Mouse (Mus musculus) gastrocnemius, postnatal 10 days (tissue): ENCODE results near the gene Fbxl21. TPM values are rescaled to one million over a fixed set of nuclear protein-coding genes. Genes with fewer than 3 reads are reported as not detected.
A peak's percentile ranks its signal among the peaks of the same experiment; 100 is the strongest.

ENCODE experiments used
- DNase-seq: peaks from one replicate; pipeline ENCODE4 v3.0.0; 2021; ENCODE audit warnings: mixed read lengths
- total RNA-seq, 2 experiments: library from RNA; stranded (reverse); gene quantifications; 2 replicates each; pipeline ENCODE4 v1.2.3; 2021

Gene Fbxl21
- total RNA-seq, 2 experiments from 2014 or later = 0.47 to 0.49 TPM

DNA sequence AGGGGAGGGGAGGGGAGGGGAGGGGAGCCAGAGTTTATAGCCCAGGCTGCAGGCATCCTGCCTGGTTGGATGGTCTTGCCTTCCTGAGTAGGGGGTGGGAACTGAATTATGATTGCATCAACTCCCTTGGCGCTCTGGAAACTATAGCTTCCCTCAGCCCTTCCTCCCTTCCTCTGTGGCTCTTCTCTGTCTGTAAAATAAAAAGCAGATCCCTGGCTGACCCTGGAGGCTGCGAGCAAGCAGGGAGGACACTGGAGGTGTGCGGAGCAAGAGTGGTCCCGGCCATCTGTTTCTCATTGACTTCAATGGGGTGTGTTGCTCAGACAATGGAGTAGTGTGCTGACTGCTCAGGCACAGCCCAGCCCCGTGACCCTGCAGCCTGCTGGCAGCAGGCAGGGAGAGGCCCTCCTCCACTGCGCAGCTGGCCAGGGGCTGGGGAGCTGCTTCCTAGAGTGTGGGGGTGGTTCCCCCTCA is 59.7 kb downstream of the Fbxl21 start:
- peak; percentile 56 for DNase-seq

DNA sequence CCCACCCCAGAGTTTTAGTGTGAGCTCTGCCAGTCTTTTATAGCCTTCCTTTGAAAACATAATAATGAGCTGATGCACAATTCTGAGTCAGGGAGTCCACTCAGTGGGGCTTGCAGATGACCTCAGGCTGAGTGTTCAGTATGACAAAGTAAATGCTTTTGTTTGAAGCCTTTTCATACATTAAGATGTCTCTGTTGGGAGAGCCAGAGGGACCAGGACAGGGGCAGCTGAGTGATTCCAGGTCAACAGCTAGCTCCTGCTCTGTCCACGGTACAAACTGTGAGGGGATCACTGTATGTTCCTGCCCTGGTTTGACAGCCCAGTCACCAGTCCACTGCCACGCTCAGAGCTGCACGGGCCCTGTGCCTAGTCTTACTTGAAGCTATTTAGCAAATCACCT is 60.4 kb downstream of the Fbxl21 start:
- no peak for DNase-seq

DNA sequence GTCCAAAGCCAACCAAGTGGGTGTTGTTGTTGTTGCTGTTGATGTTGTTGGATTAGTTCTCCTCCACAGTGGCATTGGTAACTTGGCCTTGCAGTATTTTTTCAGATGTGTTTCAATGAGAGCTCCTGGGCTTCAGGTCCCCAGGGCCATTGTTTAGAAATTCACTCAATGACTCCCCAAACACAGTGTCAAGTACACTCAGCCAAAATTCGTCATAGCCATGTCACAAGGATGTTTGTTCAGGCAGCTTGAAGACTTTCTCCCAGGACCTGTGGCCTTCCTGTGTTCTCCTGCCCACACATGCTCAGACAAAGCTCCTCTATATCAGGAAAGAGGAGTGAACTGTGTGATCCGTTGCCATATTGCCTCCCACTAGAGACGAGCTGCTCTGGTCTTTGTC is 63.8 kb downstream of the Fbxl21 start:
- no peak for DNase-seq

Other genes with a start within 250 kb of the Fbxl21 start
- 10 to 100 TPM; 15.8 to 20.0 TPM for gene Cxcl14, start 225.9 kb upstream of the Fbxl21 start, total RNA-seq
- not detected for gene Gm3045, start 95.9 kb upstream of the Fbxl21 start, total RNA-seq
- gene Slc25a48, start 84.1 kb upstream of the Fbxl21 start, total RNA-seq = under 1 TPM in 1 of 2 experiments, not detected in 1; 0.12 TPM
- gene Il9, start 40.2 kb upstream of the Fbxl21 start, total RNA-seq = not detected
- not detected for gene Lect2, start 26.0 kb downstream of the Fbxl21 start, total RNA-seq
- 10 to 100 TPM; 61.2 to 76.3 TPM for gene Tgfbi, start 87.1 kb downstream of the Fbxl21 start, total RNA-seq
- 10 to 100 TPM; 31.7 to 38.2 TPM for gene Smad5, start 180.5 kb downstream of the Fbxl21 start, total RNA-seq
- not detected for gene Gm45623, start 231.4 kb downstream of the Fbxl21 start, total RNA-seq